Mouse (Mus musculus) MEL (cell line): ENCODE measurements around the gene Dpt.
"Not testable (repeated sequence)": the region's sequence is repeated elsewhere in the genome, so short reads cannot be mapped to it uniquely, and the experiment has no call there.

Source experiments
- BHLHE40 ChIP-seq: IDR thresholded peaks from 2 replicates; pipeline ENCODE4 v1.6.1; 2012; ENCODE audit warnings: low read depth, mild to moderate bottlenecking, inconsistent platforms, low read length, improper control_type of control experiment, borderline replicate concordance
- CHD1 ChIP-seq: IDR thresholded peaks from 2 replicates; pipeline ENCODE4 v1.6.1; 2012; ENCODE audit warnings: low read depth, mild to moderate bottlenecking, inconsistent platforms, low read length, improper control_type of control experiment
- CTCF ChIP-seq, 3 experiments: IDR thresholded peaks in 2 of 3; conservative IDR thresholded peaks in 1 of 3; 2 replicates each; pipeline ENCODE4 v1.5.1; 2011 to 2012; ENCODE audit warnings: low read length in 3 of 3, low read depth in 2 of 3, mild to moderate bottlenecking in 2 of 3, improper control_type of control experiment in 1 of 3, inconsistent platforms in 1 of 3, mixed read lengths in 1 of 3, moderate library complexity in 1 of 3; ENCODE audit not compliant: control insufficient read depth in 1 of 3, insufficient read depth in 1 of 3, poor library complexity in 1 of 3, severe bottlenecking in 1 of 3
- HCFC1 ChIP-seq: IDR thresholded peaks from 2 replicates; pipeline ENCODE4 v1.6.1; 2012; ENCODE audit warnings: low read depth, mild to moderate bottlenecking, inconsistent platforms, low read length, improper control_type of control experiment, moderate library complexity
- MAX ChIP-seq: IDR thresholded peaks from 2 replicates; pipeline ENCODE4 v1.6.1; 2011; ENCODE audit warnings: low read length, improper control_type of control experiment
- NRF1 ChIP-seq: IDR thresholded peaks from 2 replicates; pipeline ENCODE4 v1.6.1; 2014; ENCODE audit warnings: low read depth, mild to moderate bottlenecking, inconsistent platforms, low read length, improper control_type of control experiment, moderate library complexity; ENCODE audit not compliant: poor library complexity, insufficient read depth, severe bottlenecking
- POLR2A ChIP-seq, 2 experiments: IDR thresholded peaks; 2 replicates each; pipeline ENCODE4 v1.6.1; 2011 to 2012; ENCODE audit warnings: low read length in 2 of 2, mild to moderate bottlenecking in 2 of 2, control low read depth in 1 of 2, improper control_type of control experiment in 1 of 2, low read depth in 1 of 2, moderate library complexity in 1 of 2; ENCODE audit not compliant: control insufficient read depth in 1 of 2, insufficient read depth in 1 of 2, poor library complexity in 1 of 2
- POLR2AphosphoS2 ChIP-seq: IDR thresholded peaks from 2 replicates; pipeline ENCODE4 v1.6.1; 2011; ENCODE audit warnings: low read length, improper control_type of control experiment
- SIN3A ChIP-seq: IDR thresholded peaks from 2 replicates; pipeline ENCODE4 v1.6.1; 2012; ENCODE audit warnings: low read length, improper control_type of control experiment, inconsistent platforms
- USF1 ChIP-seq: IDR thresholded peaks from 2 replicates; pipeline ENCODE4 v1.6.1; 2014; ENCODE audit warnings: low read depth, mild to moderate bottlenecking, inconsistent platforms, low read length, improper control_type of control experiment, moderate library complexity
- ZC3H11A ChIP-seq: IDR thresholded peaks from 2 replicates; pipeline ENCODE4 v1.6.1; 2012; ENCODE audit warnings: low read depth, mild to moderate bottlenecking, inconsistent platforms, low read length, improper control_type of control experiment

DNA sequence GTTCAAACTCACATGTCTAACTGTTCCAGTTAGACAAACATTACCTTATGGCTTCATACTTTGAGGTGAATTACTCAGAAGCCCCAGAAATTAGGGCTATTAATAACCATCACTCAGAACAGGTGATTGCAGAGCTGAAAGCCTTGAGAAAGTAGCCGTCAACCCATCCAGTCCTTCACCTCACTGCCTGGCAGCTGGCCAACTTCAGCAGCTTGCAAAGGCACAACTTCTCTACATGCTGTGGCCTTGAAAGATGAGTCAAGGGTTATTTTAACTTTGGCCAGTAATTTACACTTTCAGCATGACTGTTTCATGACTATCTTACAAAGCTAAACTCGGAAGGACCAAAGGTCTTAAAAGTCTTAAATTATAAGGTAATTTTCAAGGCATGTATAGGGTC lies 59.3 kb downstream of the Dpt start:
- not testable (repeated sequence) for TF ChIP-seq CTCF (IDR thresholded peaks at IDR 0.05 in 2 of 3, conservative IDR thresholded peaks at IDR 0.05 in 1 of 3; ENCODE audit: control insufficient read depth in 1 of 3, insufficient read depth in 1 of 3, low read depth in 2 of 3, low read length in 3 of 3, poor library complexity in 1 of 3, severe bottlenecking in 1 of 3); CHD1; BHLHE40; HCFC1; POLR2A (IDR thresholded peaks at IDR 0.05; ENCODE audit: control insufficient read depth in 1 of 2, insufficient read depth in 1 of 2, low read depth in 1 of 2, low read length in 2 of 2, poor library complexity in 1 of 2); NRF1; POLR2AphosphoS2; MAX; ZC3H11A; SIN3A; USF1
